Mouse (Mus musculus) stomach, postnatal 0 days (tissue): ENCODE measurements at regions not wholly inside any gene's neighbourhood (a gene's known extent, or its start where the extent isn't known, plus 50 kb on each side); places are given as distances from the start of the nearest gene placed in this dataset.
A peak's percentile ranks its signal among the peaks of the same experiment; 100 is the strongest.
"Not testable (repeated sequence)": the region's sequence is repeated elsewhere in the genome, so short reads cannot be mapped to it uniquely, and the experiment has no call there.

Experiments used
- ATAC-seq: fragments of 200-750 bp; cut with Nextera tagmentation; 2 replicates; pipeline ENCODE4 v1.8.0; 2017; ENCODE audit not compliant: low FRiP score, low TSS enrichment
- DNase-seq: peaks from one replicate; pipeline ENCODE4 v3.0.0-alpha.2; 2016; ENCODE audit warnings: low spot score
- H3K27ac ChIP-seq: fragments of 300-500 bp; sonication (generic); replicated peaks from 2 replicates; pipeline ENCODE4 v1.5.1; 2014; ENCODE audit warnings: mild to moderate bottlenecking, control low read depth
- H3K27me3 ChIP-seq: fragments of 300-500 bp; sonication (generic); 2 replicates; pipeline ENCODE4 v1.6.1; 2014; ENCODE audit warnings: low read length; ENCODE audit not compliant: control insufficient read depth, insufficient read depth
- H3K36me3 ChIP-seq: fragments of 300-500 bp; sonication (generic); 2 replicates; pipeline ENCODE4 v1.6.1; 2014; ENCODE audit warnings: low read length, mixed read lengths; ENCODE audit not compliant: control insufficient read depth, insufficient read depth
- H3K4me1 ChIP-seq: fragments of 300-500 bp; sonication (generic); replicated peaks from 2 replicates; pipeline ENCODE4 v1.6.1; 2014; ENCODE audit warnings: antibody characterized with exemption; ENCODE audit not compliant: control insufficient read depth, insufficient read depth
- H3K4me2 ChIP-seq: fragments of 300-500 bp; sonication (generic); replicated peaks from 2 replicates; pipeline ENCODE4 v1.6.1; 2014; ENCODE audit warnings: low read depth, mild to moderate bottlenecking, control low read depth, moderate library complexity
- H3K4me3 ChIP-seq: fragments of 300-500 bp; sonication (generic); 2 replicates; pipeline ENCODE4 v1.5.1; 2014; ENCODE audit warnings: low read depth, low read length, control low read depth
- H3K9ac ChIP-seq: fragments of 300-500 bp; sonication (generic); 2 replicates; pipeline ENCODE4 v1.6.1; 2014; ENCODE audit warnings: mild to moderate bottlenecking, low read length, control low read depth, mixed read lengths
- H3K9me3 ChIP-seq: fragments of 300-500 bp; sonication (generic); 2 replicates; pipeline ENCODE4 v1.6.1; 2016; ENCODE audit warnings: low read length; ENCODE audit not compliant: control insufficient read depth
- CTCF ChIP-seq: IDR thresholded peaks from 2 replicates; pipeline ENCODE4 v1.5.1; 2016; ENCODE audit warnings: antibody characterized with exemption, low read depth, mild to moderate bottlenecking, moderate library complexity
- EP300 ChIP-seq: optimal IDR thresholded peaks from 2 replicates; pipeline ENCODE3; 2016; ENCODE audit warnings: antibody characterized with exemption
- WGBS: fragments of 180-500 bp; shearing (Covaris S2); extraction: QIAGEN DNeasy Blood & Tissue Kit; methylation state at CpG from one replicate; pipeline ENCODE4 v1.1.7; 2014; 5-methylcytosine and 5-hydroxymethylcytosine counted together

DNA sequence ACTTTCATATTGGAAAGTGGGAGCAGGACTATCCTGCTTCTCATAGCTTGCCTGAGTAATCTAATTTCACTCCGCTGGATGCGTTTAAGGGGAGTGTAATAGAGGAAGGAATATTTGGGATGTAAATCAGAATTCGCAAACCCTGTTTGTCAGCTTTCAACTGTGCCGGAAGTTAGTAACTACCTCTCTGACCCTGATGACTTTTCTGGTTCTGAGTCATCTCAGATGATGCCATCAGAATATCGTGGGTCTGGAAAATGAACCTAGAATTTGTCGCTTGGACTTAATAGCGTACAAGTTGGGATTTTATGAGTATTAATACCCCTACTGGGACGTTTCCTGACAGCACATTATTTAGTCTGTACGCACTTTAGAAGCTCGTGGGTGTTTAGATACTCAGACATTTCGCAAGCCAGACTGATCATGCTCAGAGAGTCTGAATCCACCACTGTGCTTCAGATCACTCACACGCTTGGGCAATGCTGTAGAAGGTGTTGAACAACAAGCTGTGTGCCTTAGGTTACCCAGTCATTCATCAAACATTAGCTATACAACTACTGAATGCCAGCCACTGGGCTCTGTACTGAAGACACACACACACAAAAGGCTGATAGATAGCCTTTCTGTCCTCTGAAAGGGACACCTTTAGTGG is 131.1 kb downstream of the Phlda1 start:
- H3K9me3 ChIP-seq, result no peaks in the 10 kb centered on the region
- H3K36me3 ChIP-seq, result no peaks in the 10 kb centered on the region
- no peak overlapping the region for H3K27ac ChIP-seq
- ATAC-seq (no peak), DNase-seq (no peak)
- no peak for TF ChIP-seq CTCF
- TF ChIP-seq EP300, result no peak
- no peak overlapping the region for H3K4me3 ChIP-seq
- H3K27me3 ChIP-seq, result no peaks in the 10 kb centered on the region
- no peak overlapping the region for H3K9ac ChIP-seq
- 66% methylated on average over 12 of the region's 12 CpGs for WGBS
- H3K4me1 ChIP-seq, result no peaks in the 10 kb centered on the region; the same call in 1 of the 2 replicates
- no peak overlapping the region for H3K4me2 ChIP-seq

DNA sequence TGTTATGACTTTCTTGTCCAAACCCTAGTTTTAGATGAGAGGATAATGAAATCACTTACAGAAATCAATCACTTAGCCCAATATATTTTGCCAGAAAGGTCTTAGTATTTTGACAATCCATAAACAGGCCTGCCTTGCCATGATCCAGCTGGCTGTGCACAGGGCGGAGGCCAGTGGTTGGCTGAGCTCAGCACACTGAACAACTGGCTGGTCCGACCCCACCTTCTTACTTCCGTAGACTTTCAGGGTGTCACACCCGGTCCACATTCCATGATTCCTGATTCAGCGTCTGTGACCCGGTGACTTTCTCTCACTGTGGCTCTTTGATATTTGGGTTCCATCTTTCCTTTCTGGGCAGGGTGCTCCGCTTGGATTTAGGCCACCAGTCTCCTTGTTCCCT is 133.8 kb downstream of the Phlda1 start:
- ATAC-seq (peak; percentile 88), DNase-seq (peak; percentile 58)
- no peak for TF ChIP-seq EP300
- TF ChIP-seq CTCF, result no peak
- Histone ChIP-seq H3K4me2 (no peak overlapping the region), H3K27ac (no peak overlapping the region), H3K36me3 (no peaks in the 10 kb centered on the region), H3K4me3 (no peak overlapping the region), H3K9ac (no peak overlapping the region), H3K27me3 (no peaks in the 10 kb centered on the region), H3K9me3 (no peaks in the 10 kb centered on the region), H3K4me1 (no peaks in the 10 kb centered on the region; the same call in 1 of the 2 replicates)
- 36% methylated on average over 7 of the region's 7 CpGs for WGBS

DNA sequence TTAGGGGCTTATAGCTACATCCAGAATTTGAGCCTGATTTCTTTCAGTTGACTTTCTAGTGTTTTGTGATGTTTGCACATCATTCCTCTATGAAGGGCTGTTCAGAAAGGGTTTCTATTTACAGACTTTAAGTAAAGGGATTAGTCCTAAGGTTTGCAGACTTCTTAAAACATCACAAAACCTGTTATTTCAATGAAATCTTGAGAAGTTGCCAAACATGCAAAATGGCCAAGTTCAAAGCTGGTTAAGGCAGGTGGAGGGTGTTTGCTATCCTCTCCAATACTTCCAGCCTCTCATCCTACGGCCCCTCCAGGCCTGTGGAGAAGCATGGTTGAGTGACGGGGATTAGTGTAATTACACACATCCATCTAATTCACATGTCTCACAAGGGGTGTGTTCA is 136.6 kb downstream of the Phlda1 start:
- TF ChIP-seq CTCF (no peak), EP300 (no peak)
- H3K4me3 ChIP-seq, result no peak overlapping the region
- no peaks in the 10 kb centered on the region; the same call in 1 of the 2 replicates for H3K4me1 ChIP-seq
- DNase-seq, result no peak
- no peak overlapping the region for H3K27ac ChIP-seq
- no peaks in the 10 kb centered on the region for H3K27me3 ChIP-seq
- no peak overlapping the region for H3K9ac ChIP-seq
- H3K36me3 ChIP-seq, result no peaks in the 10 kb centered on the region
- ATAC-seq, result no peak
- no peak overlapping the region for H3K4me2 ChIP-seq
- 46% methylated on average over 2 of the region's 2 CpGs for WGBS
- no peaks in the 10 kb centered on the region for H3K9me3 ChIP-seq

DNA sequence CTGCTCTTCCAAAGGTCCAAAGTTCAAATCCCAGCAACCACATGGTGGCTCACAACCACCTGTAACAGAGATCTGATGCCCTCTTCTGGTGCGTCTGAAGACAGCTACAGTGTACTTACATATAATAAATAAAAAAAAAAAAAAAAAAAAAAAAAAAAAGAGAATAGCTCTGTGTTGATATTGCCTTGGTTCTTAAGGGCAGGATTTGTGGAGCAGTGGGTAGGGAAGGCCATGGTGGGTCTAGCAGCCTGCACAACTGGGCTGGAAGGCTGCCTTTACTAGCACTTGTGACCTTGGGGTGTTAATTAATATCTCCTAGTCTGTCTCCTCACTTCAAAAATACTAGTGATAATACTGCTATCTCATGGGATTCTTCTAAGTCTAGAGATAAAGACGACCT is 147.7 kb downstream of the Phlda1 start:
- 79% methylated on average over 1 of the region's 2 CpGs for WGBS
- H3K27me3 ChIP-seq, H3K9me3 ChIP-seq, H3K4me1 ChIP-seq, H3K4me2 ChIP-seq, H3K9ac ChIP-seq, H3K4me3 ChIP-seq, H3K27ac ChIP-seq, H3K36me3 ChIP-seq, ATAC-seq, DNase-seq: not testable (repeated sequence)

DNA sequence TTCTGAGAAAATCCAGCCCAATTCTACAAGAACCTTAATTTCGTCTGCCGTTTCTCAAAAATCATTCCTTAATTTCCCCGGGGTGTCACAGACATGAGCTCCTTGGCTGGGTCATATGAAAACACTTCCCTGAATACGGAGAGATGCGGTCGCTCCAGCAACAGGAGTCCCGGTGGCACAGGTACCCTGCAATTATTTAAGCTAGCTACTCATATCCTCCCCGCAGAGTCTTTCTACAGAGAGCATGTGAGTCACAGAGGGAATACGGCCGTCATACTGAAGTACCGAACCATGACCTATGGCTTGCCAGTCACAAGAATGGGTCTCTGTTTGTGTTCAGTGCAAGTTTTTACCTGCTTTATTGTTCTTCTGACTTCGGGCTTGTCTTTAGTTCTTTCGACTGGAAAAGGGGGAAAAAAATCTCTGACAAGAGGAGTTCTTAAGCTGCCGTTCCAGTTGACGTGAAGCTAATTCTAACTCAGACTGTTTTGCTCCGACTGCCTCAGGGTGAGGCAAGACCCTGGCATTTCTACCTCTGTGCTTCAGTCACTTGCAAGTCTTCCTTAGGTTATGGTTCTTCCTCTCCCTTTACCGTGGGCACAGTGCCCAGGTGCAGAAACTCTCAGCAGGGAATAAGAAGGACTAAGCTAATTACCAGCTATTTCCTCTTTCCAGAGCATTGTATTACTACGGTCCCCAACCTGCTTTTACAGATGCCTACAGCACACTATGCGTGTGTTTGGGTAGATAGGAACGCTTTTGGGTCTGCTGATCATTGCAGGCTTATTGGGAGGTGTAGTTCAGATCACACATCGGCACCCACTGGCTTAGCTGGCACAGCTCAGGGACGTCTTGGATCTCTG is 148.5 kb downstream of the Phlda1 start:
- Histone ChIP-seq H3K9me3 (no peaks in the 10 kb centered on the region), H3K4me1 (no peaks in the 10 kb centered on the region), H3K27me3 (no peaks in the 10 kb centered on the region), H3K4me3 (no peak overlapping the region), H3K27ac (no peak overlapping the region), H3K4me2 (no peak overlapping the region), H3K9ac (no peak overlapping the region), H3K36me3 (no peaks in the 10 kb centered on the region)
- DNase-seq (no peak), ATAC-seq (no peak)
- 71% methylated on average over 22 of the region's 22 CpGs for WGBS
- TF ChIP-seq EP300, result no peak
- TF ChIP-seq CTCF, result no peak

DNA sequence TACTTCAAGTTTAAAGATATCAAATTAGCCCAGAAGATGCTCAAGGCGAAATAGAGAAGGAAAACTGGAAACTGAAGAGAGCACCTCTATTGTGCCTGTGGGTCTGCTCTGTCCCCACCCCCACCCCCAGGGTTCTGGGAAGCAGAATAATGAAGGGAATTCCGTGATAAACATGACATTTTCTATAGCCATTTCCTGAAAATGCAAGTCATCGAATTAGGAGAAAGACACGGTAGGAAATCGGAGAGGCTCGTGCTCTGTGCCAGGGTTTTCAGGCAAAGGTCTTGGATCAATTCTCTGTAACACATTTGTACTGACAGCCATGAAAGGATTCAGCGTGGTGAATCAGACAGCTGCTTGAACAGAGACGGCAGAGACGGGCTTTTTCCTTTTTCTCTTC is 152.7 kb downstream of the Phlda1 start:
- H3K27me3 ChIP-seq, result no peaks in the 10 kb centered on the region
- no peaks in the 10 kb centered on the region for H3K4me1 ChIP-seq
- TF ChIP-seq EP300 (no peak), CTCF (no peak)
- 64% methylated on average over 9 of the region's 9 CpGs for WGBS
- no peak for ATAC-seq
- DNase-seq, result no peak
- no peaks in the 10 kb centered on the region for H3K9me3 ChIP-seq
- H3K9ac ChIP-seq, result no peak overlapping the region
- no peaks in the 10 kb centered on the region for H3K36me3 ChIP-seq
- no peak overlapping the region for H3K27ac ChIP-seq
- no peak overlapping the region for H3K4me3 ChIP-seq
- no peak overlapping the region for H3K4me2 ChIP-seq
